In the genomic region with DNA sequence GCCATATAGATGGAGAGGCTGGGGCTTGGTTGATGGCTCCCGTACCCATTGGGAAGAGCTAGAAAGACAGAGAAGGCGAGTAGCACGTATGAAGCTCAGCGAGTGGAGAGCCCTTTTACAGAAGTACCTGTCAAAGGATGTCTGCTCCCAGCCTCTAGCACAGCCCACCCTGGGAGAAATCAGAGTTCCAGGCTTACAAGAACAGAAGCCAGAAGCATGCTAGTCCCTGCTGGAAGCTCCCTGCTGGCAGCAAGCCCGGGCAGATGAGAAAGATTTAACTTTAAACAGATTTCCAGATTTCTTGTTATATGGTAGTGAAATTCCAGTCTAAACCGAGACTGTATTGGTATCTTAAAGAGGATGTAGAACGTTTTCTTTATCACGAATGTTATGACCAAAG, we compare ENCODE assay signal across 12 mouse cellular contexts.
DNase-seq lines count a peak whose midpoint lies in the region; ATAC-seq lines count a peak whose summit lies in the region.
"Had no signal": no experiment of that assay in that cellular context is flagged by ENCODE, and none has a peak within 500 bp of the region (broad histone marks: within the 10 kb centered on the region; RNA-seq: fewer than 3 reads in every experiment).

No protein-coding gene starts in this region.

- no peaks in the 10 kb centered on the region for H3K36me3 ChIP-seq in heart, embryonic 11.5 days (ENCODE audit: control insufficient read depth, insufficient read depth, low read length)

- no peak overlapping the region for H3K9ac ChIP-seq in heart, embryonic 11.5 days (ENCODE audit: low read depth, low read length)

- no peaks in the 10 kb centered on the region for H3K27me3 ChIP-seq in heart, embryonic 11.5 days (ENCODE audit: control insufficient read depth, insufficient read depth, low read length)

- peak; percentile 70 for DNase-seq in heart, adult 11 months
- DNase-seq in MN1 (ENCODE audit: low spot score): peak; percentile 49
- peak; percentile 54 to 55 for DNase-seq in frontal cortex, postnatal 10 days (ENCODE audit: low spot score in 2 of 2)
- peak; percentile 61 to 69 for DNase-seq in left cerebral cortex, postnatal 36 days (ENCODE audit: low spot score in 2 of 2)
- no peak for DNase-seq in cerebellum, adult 8-10 months
- DNase-seq in heart, adult 18-20 months: no peak
- DNase-seq: heart, postnatal 4 days; lung, adult 18-20 months; retina, postnatal 1 day had no signal

- H3K27ac ChIP-seq in heart, embryonic 11.5 days (ENCODE audit: low read depth, low read length): no peak overlapping the region

- no peaks in the 10 kb centered on the region for H3K4me1 ChIP-seq in heart, embryonic 11.5 days (ENCODE audit: control insufficient read depth, insufficient read depth, low read length)

- intact Hi-C loops in left cerebral cortex, postnatal 36 days (cut with DNase I): no loop called here

- no peak overlapping the region for H3K4me3 ChIP-seq in heart, embryonic 11.5 days (ENCODE audit: low read depth, low read length)

- WGBS in heart, embryonic 11.5 days (ENCODE audit: insufficient replicate concordance): 59% methylated on average over 8 of the region's 8 CpGs

- no peaks in the 10 kb centered on the region for H3K9me3 ChIP-seq in heart, embryonic 11.5 days (replicated peaks; ENCODE audit: control insufficient read depth, low read length)

- ATAC-seq in heart, embryonic 11.5 days (replicated peaks; ENCODE audit: insufficient number of reproducible peaks, low FRiP score, low TSS enrichment): no peak
- ATAC-seq in granulocyte monocyte progenitor cell, adult 5-6 weeks (replicated peaks; ENCODE audit: poor library complexity, severe bottlenecking): no peak
- ATAC-seq: CD4-positive, CD25-positive, alpha-beta regulatory T cell, adult 4 months had no signal

- no peak overlapping the region for H3K4me2 ChIP-seq in heart, embryonic 11.5 days

Comparison
In these comparisons a context has a peak if more than half of its experiments do, and no peak if none do; other contexts are left out.
1. DNase-seq: peak in heart, adult 11 months (single experiment), MN1 (single experiment), frontal cortex, postnatal 10 days (2 of 2) and left cerebral cortex, postnatal 36 days (2 of 2); none in cerebellum, adult 8-10 months (single experiment) and heart, adult 18-20 months (0 of 2).